Mouse (Mus musculus): ENCODE data around the gene Gmeb2. TPM values are rescaled to one million over a fixed set of nuclear protein-coding genes. Genes with fewer than 3 reads are reported as not detected.

Gmeb2 gene
- polyA plus RNA-seq, 1 experiment from 2014 or later = 13.0 TPM

DNA sequence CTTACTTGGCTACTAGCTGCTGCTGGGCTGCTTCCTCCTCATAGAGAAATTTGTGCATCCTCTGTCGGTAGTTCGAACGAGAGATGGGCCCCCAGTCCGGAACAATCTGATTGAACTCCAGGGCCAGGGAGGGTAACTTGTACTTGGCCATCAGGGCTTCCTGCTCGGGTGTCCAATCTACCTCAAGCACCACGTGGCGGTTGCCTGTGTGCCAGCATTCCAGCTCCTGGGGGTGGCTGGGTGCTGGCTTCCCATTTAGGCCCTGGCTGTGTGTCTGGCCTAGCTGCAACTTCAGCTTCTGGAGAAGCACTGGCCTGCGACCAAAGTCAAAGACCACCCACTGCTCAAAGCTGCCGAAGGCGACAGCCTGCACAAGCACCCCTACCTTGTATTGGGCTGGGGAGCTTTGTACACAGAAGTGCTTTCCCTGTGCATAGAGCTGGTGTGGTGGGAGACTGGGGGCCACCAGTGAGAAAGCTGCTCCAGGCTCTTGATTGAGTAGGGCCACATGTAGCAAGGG lies 49.7 kb downstream of the Gmeb2 start:
- H3K36me3 ChIP-seq = peaks cover 49% of the 10 kb centered on the region

GRCm38 (mm10) chr2:181237251-181238014 lies 50.4 kb downstream of the Gmeb2 start:
- H3K36me3 ChIP-seq = peaks cover 56% of the 10 kb centered on the region
- ATAC-seq = no peak
- H3K4me1 ChIP-seq = peaks cover 28% of the 10 kb centered on the region
- 80% methylated on average over 17 of the region's 17 CpGs for WGBS (ENCODE audit: insufficient replicate concordance)
- 0 out of 2 replicates have a peak, but pooled peaks cover 2% of the 10 kb centered on the region for H3K27me3 ChIP-seq (replicated peaks)
- H3K4me2 ChIP-seq = no peak overlapping the region
- no peaks in the 10 kb centered on the region for H3K9me3 ChIP-seq (replicated peaks)
- no peak overlapping the region for H3K27ac ChIP-seq
- no peak overlapping the region for H3K9ac ChIP-seq
- no peak overlapping the region for H3K4me3 ChIP-seq

More for the DNA sequence above, 49.7 kb downstream of the Gmeb2 start:
- no peak overlapping the region for H3K4me2 ChIP-seq
- H3K4me3 ChIP-seq = no peak overlapping the region
- H3K4me1 ChIP-seq = peaks cover 30% of the 10 kb centered on the region
- H3K9me3 ChIP-seq (replicated peaks) = no peaks in the 10 kb centered on the region
- H3K27me3 ChIP-seq (replicated peaks) = 0 out of 2 replicates have a peak, but pooled peaks cover 5% of the 10 kb centered on the region
- H3K27ac ChIP-seq = no peak overlapping the region
- WGBS (ENCODE audit: insufficient replicate concordance) = 73% methylated on average over 10 of the region's 10 CpGs
- no peak overlapping the region for H3K9ac ChIP-seq
- no peak for ATAC-seq

GRCm38 (mm10) chr2:181235681-181236566 lies 51.9 kb downstream of the Gmeb2 start:
- Histone ChIP-seq H3K9ac (no peak overlapping the region), H3K4me3 (no peak overlapping the region), H3K27ac (no peak overlapping the region), H3K9me3 (replicated peaks) (no peaks in the 10 kb centered on the region), H3K4me1 (peaks cover 13% of the 10 kb centered on the region), H3K36me3 (peaks cover 70% of the 10 kb centered on the region), H3K4me2 (no peak overlapping the region), H3K27me3 (replicated peaks) (no peaks in the 10 kb centered on the region)
- WGBS (ENCODE audit: insufficient replicate concordance) = 77% methylated on average over 23 of the region's 23 CpGs
- ATAC-seq = no peak

GRCm38 (mm10) chr2:181234680-181235079 lies 53.2 kb downstream of the Gmeb2 start:
- Histone ChIP-seq H3K9ac (no peak overlapping the region), H3K27me3 (replicated peaks) (no peaks in the 10 kb centered on the region), H3K4me3 (no peak overlapping the region), H3K27ac (no peak overlapping the region), H3K36me3 (peaks cover 74% of the 10 kb centered on the region), H3K4me2 (no peak overlapping the region), H3K9me3 (replicated peaks) (no peaks in the 10 kb centered on the region), H3K4me1 (0 out of 2 replicates have a peak, but pooled peaks cover 5% of the 10 kb centered on the region)
- ATAC-seq = no peak
- WGBS (ENCODE audit: insufficient replicate concordance) = 77% methylated on average over 11 of the region's 11 CpGs

DNA sequence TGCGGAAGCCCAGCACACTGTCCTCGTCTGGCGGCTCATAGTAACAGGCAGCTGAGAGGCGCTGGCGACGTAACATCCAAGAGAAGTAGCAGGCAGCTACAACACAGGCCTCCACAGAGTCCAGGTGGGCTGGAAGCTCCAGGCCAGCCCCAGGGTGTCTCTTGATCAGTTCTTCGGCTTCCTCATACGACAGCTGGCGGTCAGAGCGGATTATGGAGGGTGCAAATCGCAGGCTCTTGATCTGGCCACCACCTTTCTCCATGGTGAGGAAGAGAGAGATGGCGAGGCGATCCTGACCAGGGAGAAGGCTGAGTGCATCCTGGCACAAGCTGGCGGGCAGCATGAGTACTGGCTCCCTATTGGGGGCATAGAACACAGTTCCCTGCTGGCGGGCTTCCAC lies 54.4 kb downstream of the Gmeb2 start:
- Histone ChIP-seq H3K4me3 (no peak overlapping the region), H3K9me3 (replicated peaks) (no peaks in the 10 kb centered on the region), H3K27me3 (replicated peaks) (no peaks in the 10 kb centered on the region), H3K4me1 (no peaks in the 10 kb centered on the region), H3K4me2 (no peak overlapping the region), H3K36me3 (peaks cover 80% of the 10 kb centered on the region), H3K27ac (no peak overlapping the region), H3K9ac (no peak overlapping the region)
- ATAC-seq = no peak
- 84% methylated on average over 15 of the region's 15 CpGs for WGBS (ENCODE audit: insufficient replicate concordance)

- Histone ChIP-seq H3K36me3 (peaks cover 60% of the 10 kb centered on the region), H3K9me3 (replicated peaks) (no peaks in the 10 kb centered on the region), H3K4me3 (no peak overlapping the region), H3K4me1 (no peaks in the 10 kb centered on the region), H3K4me2 (no peak overlapping the region), H3K27ac (no peak overlapping the region), H3K27me3 (replicated peaks) (no peaks in the 10 kb centered on the region), H3K9ac (no peak overlapping the region)
- 72% methylated on average over 19 of the region's 20 CpGs for WGBS (ENCODE audit: insufficient replicate concordance)
- no peak for ATAC-seq
These were observed 56.7 kb downstream of the Gmeb2 start for GRCm38 (mm10) chr2:181231171-181231570.

- Histone ChIP-seq H3K9me3 (replicated peaks) (no peaks in the 10 kb centered on the region), H3K27me3 (replicated peaks) (no peaks in the 10 kb centered on the region), H3K9ac (no peak overlapping the region), H3K4me3 (no peak overlapping the region), H3K36me3 (peaks cover 48% of the 10 kb centered on the region), H3K4me1 (no peaks in the 10 kb centered on the region), H3K27ac (no peak overlapping the region), H3K4me2 (no peak overlapping the region)
- 55% methylated on average over 1 of the region's 1 CpGs for WGBS (ENCODE audit: insufficient replicate concordance)
- no peak for ATAC-seq
These were observed 59.5 kb downstream of the Gmeb2 start for GRCm38 (mm10) chr2:181228335-181228734.

- no peaks in the 10 kb centered on the region for H3K9me3 ChIP-seq (replicated peaks)
- H3K27ac ChIP-seq = no peak overlapping the region
- H3K4me2 ChIP-seq = no peak overlapping the region
- no peaks in the 10 kb centered on the region for H3K4me1 ChIP-seq
- 72% methylated on average over 3 of the region's 3 CpGs for WGBS (ENCODE audit: insufficient replicate concordance)
- H3K27me3 ChIP-seq (replicated peaks) = 0 out of 2 replicates have a peak, but pooled peaks cover 2% of the 10 kb centered on the region
- no peak for ATAC-seq
- peaks cover 36% of the 10 kb centered on the region for H3K36me3 ChIP-seq
- H3K4me3 ChIP-seq = no peak overlapping the region
- no peak overlapping the region for H3K9ac ChIP-seq
These were observed 60.7 kb downstream of the Gmeb2 start for GRCm38 (mm10) chr2:181227122-181227521.

DNA sequence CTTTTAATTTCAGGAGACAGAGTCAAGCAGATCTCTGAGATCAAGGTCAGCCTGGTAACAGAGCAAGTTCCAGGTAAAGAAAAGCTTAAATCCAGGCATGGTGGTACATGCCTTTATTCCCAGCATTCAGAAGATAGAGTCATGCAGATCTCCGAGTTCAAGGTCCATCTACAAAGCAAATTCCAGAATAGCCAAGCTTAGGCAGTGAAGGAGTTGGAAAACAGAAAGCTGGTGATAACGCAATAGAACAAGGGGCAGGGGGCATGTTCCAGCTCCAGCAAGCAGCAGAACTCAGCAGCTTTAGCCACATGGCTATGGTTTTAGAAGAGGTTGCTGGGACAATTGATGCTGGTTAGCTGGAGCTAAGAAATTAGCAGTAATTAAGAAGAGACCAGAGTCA lies 62.8 kb downstream of the Gmeb2 start:
- no peak overlapping the region for H3K27ac ChIP-seq
- peaks cover 15% of the 10 kb centered on the region for H3K36me3 ChIP-seq
- H3K4me3 ChIP-seq = no peak overlapping the region
- no peak overlapping the region for H3K9ac ChIP-seq
- H3K4me2 ChIP-seq = no peak overlapping the region
- peaks cover 8% of the 10 kb centered on the region for H3K4me1 ChIP-seq
- 65% methylated on average over 2 of the region's 2 CpGs for WGBS (ENCODE audit: insufficient replicate concordance)
- peaks cover 21% of the 10 kb centered on the region for H3K27me3 ChIP-seq (replicated peaks)
- ATAC-seq = no peak
- H3K9me3 ChIP-seq (replicated peaks) = no peaks in the 10 kb centered on the region

GRCm38 (mm10) chr2:181220361-181220760 lies 67.5 kb downstream of the Gmeb2 start:
- peak overlapping the region; percentile 58 for H3K4me2 ChIP-seq
- no peak overlapping the region for H3K27ac ChIP-seq
- WGBS (ENCODE audit: insufficient replicate concordance) = 21% methylated on average over 2 of the region's 2 CpGs
- H3K27me3 ChIP-seq (replicated peaks) = peaks cover 42% of the 10 kb centered on the region
- peak overlapping the region; percentile 21; the same call in 1 of the 2 replicates for H3K4me3 ChIP-seq
- no peak for ATAC-seq
- peaks cover 31% of the 10 kb centered on the region for H3K4me1 ChIP-seq
- no peak overlapping the region for H3K9ac ChIP-seq
- no peaks in the 10 kb centered on the region for H3K36me3 ChIP-seq
- no peaks in the 10 kb centered on the region for H3K9me3 ChIP-seq (replicated peaks)

- ATAC-seq = peak; percentile 73
- Histone ChIP-seq H3K27ac (no peak within 1 kb of the TSS), H3K9ac (no peak within 1 kb of the TSS), H3K27me3 (replicated peaks) (peaks cover 46% of the 10 kb centered on the region), H3K4me3 (peak within 1 kb of the TSS; percentile 21; the same call in 1 of the 2 replicates), H3K4me2 (peak within 1 kb of the TSS; percentile 58), H3K9me3 (replicated peaks) (no peaks in the 10 kb centered on the region), H3K36me3 (no peaks in the 10 kb centered on the region), H3K4me1 (peaks cover 35% of the 10 kb centered on the region)
- WGBS (ENCODE audit: insufficient replicate concordance) = 5% methylated on average over 25 of the region's 25 CpGs
These were observed 68.2 kb downstream of the Gmeb2 start, which contains the start of gene Fndc11 for GRCm38 (mm10) chr2:181219538-181220216. TSS of gene Fndc11 (plus strand) at chr2:181220013.

Data from liver, embryonic 12.5 days (tissue).